Mouse (Mus musculus): ENCODE data around the gene Mblac2. TPM values are rescaled to one million over a fixed set of nuclear protein-coding genes. Genes with fewer than 3 reads are reported as not detected.

The Mblac2 gene
- polyA plus RNA-seq (2017; shearing (Covaris generic)): 19.2 TPM

DNA sequence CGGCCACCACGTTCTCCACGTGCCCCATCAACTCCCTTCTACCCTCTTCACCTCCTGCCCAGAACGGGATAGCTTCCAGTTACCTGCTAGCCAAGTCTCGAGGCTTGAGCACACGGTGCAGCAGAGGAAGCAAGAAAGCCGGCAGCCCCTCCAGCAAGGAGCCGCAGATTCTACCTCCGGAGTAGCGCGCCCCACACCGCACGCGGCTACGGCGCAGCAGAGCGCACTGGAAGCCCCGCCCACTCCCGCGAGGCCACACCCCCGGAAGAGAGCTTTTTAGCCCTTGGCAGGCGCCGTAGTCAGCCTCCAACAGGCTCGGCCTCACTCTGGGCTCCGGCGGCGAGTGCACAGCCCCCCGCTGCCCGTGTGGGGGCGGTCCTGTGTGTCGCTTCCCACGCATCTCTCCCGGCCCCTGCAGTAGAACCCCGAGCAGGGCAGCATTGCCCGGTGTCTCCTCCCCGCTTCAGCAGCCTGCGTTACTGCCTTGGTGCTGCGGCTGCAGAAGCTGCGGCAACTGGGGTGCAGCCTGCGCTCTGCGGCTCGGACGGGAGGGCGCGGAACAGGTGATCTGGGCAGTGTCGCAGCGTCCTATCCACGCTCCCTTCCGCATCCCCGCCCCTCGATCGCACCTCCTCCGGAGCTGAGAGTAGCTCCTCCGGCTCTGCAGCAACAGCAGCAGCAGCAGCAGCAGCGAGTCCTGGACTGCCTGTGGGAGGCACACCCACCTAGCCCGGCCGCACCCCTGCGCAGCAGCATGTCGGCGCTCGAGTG is at the start of gene Mblac2, which contains the start of gene Polr3g:
Gene Mblac2, plus strand, starts transcription at position 567 of the 771 bp plus-strand sequence.
Gene Polr3g, minus strand, starts transcription at position 239 of the 771 bp plus-strand sequence.

DNA sequence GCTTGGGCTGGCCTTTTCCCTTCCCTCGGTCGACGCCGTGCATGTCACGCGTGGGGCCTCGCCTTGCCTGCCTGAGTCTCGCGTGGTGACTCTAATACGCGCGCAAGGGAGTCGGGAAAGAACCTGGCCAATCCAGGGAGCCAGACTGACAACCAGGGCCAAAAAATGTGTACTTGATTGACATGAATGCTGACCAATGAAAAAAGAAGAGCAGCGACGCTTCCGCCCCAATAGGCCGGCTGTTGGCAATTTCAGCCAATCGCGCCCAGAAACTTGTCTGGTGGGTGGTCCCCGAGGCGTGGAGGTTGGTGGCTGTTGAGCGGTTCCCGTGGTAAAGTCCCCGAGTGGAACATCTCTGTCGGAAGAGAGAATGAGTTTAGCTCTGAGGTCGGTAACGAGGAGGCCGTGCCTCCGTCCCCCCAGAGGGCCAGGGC is 71.8 kb downstream of the Mblac2 start, which contains the start of gene Cetn3:
Gene Cetn3, plus strand, starts transcription at position 107 of the 434 bp plus-strand sequence.

Other genes with a start within 250 kb of the Mblac2 start
- gene Adgrv1, start 78.2 kb upstream of the Mblac2 start, polyA plus RNA-seq (2017; shearing (Covaris generic)): 0.60 TPM
- 21.8 TPM for gene Lysmd3, start 53.7 kb upstream of the Mblac2 start, polyA plus RNA-seq (2017; shearing (Covaris generic))
- gene Polr3g, start 328 bp upstream of the Mblac2 start, polyA plus RNA-seq (2017; shearing (Covaris generic)): 13.5 TPM
- 210 TPM for gene Cetn3, start 71.7 kb downstream of the Mblac2 start, polyA plus RNA-seq (2017; shearing (Covaris generic))

Data from CD4-positive, CD25-positive, alpha-beta regulatory T cell, adult 9 weeks (primary cell).